Mouse (Mus musculus) liver (tissue): ENCODE measurements at regions not wholly inside any gene's neighbourhood (a gene's known extent, or its start where the extent isn't known, plus 50 kb on each side); places are given as distances from the start of the nearest gene placed in this dataset.

Experiments
- DNase-seq: peaks from one replicate; pipeline ENCODE4 v3.0.0-alpha.2; 2020; ENCODE audit warnings: mixed read lengths

- DNase-seq: no peak
Observed at GRCm38 (mm10) chr4:72688842-72689241, 163.6 kb downstream of the Aldoart1 start.

GRCm38 (mm10) chr4:72674006-72674405 lies 178.4 kb downstream of the Aldoart1 start:
- no peak for DNase-seq

GRCm38 (mm10) chr4:72671652-72672411 lies 180.6 kb downstream of the Aldoart1 start:
- no peak for DNase-seq

- no peak for DNase-seq
Observed at GRCm38 (mm10) chr4:72669827-72670494, 182.5 kb downstream of the Aldoart1 start.

GRCm38 (mm10) chr4:72664379-72664778 lies 188.1 kb downstream of the Aldoart1 start:
- DNase-seq: no peak

GRCm38 (mm10) chr4:72662477-72662876 lies 190.0 kb downstream of the Aldoart1 start:
- DNase-seq: no peak

GRCm38 (mm10) chr4:72656206-72656605 lies 196.2 kb downstream of the Aldoart1 start:
- no peak for DNase-seq

- DNase-seq: no peak
Observed at GRCm38 (mm10) chr4:72647130-72647529, 205.3 kb downstream of the Aldoart1 start.

- DNase-seq: no peak
Observed at GRCm38 (mm10) chr4:72629416-72629815, 223.0 kb downstream of the Aldoart1 start.

- no peak for DNase-seq
Observed at GRCm38 (mm10) chr4:72627219-72627930, 225.1 kb downstream of the Aldoart1 start.

- no peak for DNase-seq
Observed at GRCm38 (mm10) chr4:72605107-72605506, 247.3 kb downstream of the Aldoart1 start.

GRCm38 (mm10) chr4:72595494-72595893 lies 256.9 kb downstream of the Aldoart1 start:
- no peak for DNase-seq

GRCm38 (mm10) chr4:72592129-72592528 lies 260.3 kb downstream of the Aldoart1 start:
- DNase-seq: no peak

GRCm38 (mm10) chr4:72574946-72575345 lies 277.5 kb downstream of the Aldoart1 start:
- no peak for DNase-seq

GRCm38 (mm10) chr4:72571924-72572323 lies 280.5 kb downstream of the Aldoart1 start:
- no peak for DNase-seq

GRCm38 (mm10) chr4:72565186-72565585 lies 287.2 kb downstream of the Aldoart1 start:
- no peak for DNase-seq

- no peak for DNase-seq
Observed at GRCm38 (mm10) chr4:72562909-72563676, 289.3 kb downstream of the Aldoart1 start.

GRCm38 (mm10) chr4:72554276-72554675 lies 298.2 kb downstream of the Aldoart1 start:
- no peak for DNase-seq

- no peak for DNase-seq
Observed at GRCm38 (mm10) chr4:72534563-72534962, 317.9 kb downstream of the Aldoart1 start.

- DNase-seq: no peak
Observed at GRCm38 (mm10) chr4:72524630-72525029, 323.9 kb upstream of the Tle1 start.

- DNase-seq: no peak
Observed at GRCm38 (mm10) chr4:72524100-72524499, 323.4 kb upstream of the Tle1 start.

GRCm38 (mm10) chr4:72511220-72511619 lies 310.5 kb upstream of the Tle1 start:
- no peak for DNase-seq

GRCm38 (mm10) chr4:72481748-72482147 lies 281.0 kb upstream of the Tle1 start:
- no peak for DNase-seq
